Comparison of ENCODE assay signal across 8 mouse cellular contexts in the genomic region with DNA sequence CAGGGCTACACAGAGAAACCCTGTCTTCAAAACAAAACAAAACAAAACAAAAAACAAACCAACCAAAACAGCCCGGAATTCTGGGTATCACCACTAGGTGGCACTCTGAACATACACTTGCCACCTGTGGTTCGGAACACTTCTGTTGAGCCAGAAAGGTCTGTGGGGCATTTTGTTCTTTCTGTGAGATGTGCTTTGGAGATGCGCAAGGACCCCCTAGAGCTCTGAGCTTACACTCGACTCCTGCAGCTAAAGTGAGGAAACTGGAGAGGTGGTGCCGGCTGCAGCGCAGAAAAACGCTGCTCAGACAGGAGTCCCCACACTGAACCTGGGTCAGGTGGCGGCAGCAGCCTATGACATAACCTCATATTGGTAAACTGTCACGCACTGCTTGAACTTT. TPM values are rescaled to one million over a fixed set of nuclear protein-coding genes. Genes with fewer than 3 reads are reported as not detected.
DNase-seq lines count a peak whose midpoint lies in the region; ATAC-seq and TF ChIP-seq lines count a peak whose summit lies in the region.

No protein-coding gene starts in this region.

- H3K4me2 ChIP-seq in heart, embryonic 12.5 days: peak overlapping the region; percentile 33; the same call in 1 of the 2 replicates
- H3K4me2 ChIP-seq in kidney, embryonic 14.5 days (replicated peaks; ENCODE audit: low read depth, low read length): 0 out of 2 replicates have a peak overlapping the region, but pooled peaks have one; percentile 10

- peak; percentile 62 for TF ChIP-seq CTCF in liver, adult 2 months (IDR thresholded peaks at IDR 0.05; ENCODE audit: low read depth, low read length)
- peak; percentile 51; the same call in 1 of the 2 replicates for TF ChIP-seq CTCF in testis, adult 2 months (IDR thresholded peaks at IDR 0.05; ENCODE audit: control insufficient read depth, insufficient read depth, insufficient replicate concordance, low read depth, low read length)

- H3K79me2 ChIP-seq in liver, adult 2 months (ENCODE audit: control insufficient read depth, insufficient read depth, low read length): no peaks in the 10 kb centered on the region

- 0 out of 2 replicates have a peak, but pooled peaks cover 6% of the 10 kb centered on the region for H3K4me1 ChIP-seq in heart, embryonic 12.5 days (replicated peaks)
- no peaks in the 10 kb centered on the region for H3K4me1 ChIP-seq in kidney, embryonic 14.5 days (ENCODE audit: control insufficient read depth, insufficient read depth, low read length)
- H3K4me1 ChIP-seq in liver, adult 2 months (ENCODE audit: control insufficient read depth, insufficient read depth, low read length): no peaks in the 10 kb centered on the region
- peaks cover 2% of the 10 kb centered on the region; the same call in 1 of the 2 replicates for H3K4me1 ChIP-seq in testis, adult 2 months (ENCODE audit: control insufficient read depth, insufficient read depth, low read length)

- no peaks in the 10 kb centered on the region for H3K9me3 ChIP-seq in heart, embryonic 12.5 days (replicated peaks)
- no peaks in the 10 kb centered on the region for H3K9me3 ChIP-seq in kidney, embryonic 14.5 days (ENCODE audit: control insufficient read depth, low read length)

- peak; percentile 80 to 82 for DNase-seq in B cell, adult 2 months
- peak; percentile 57 to 86 for DNase-seq in adrenal gland, adult (ENCODE audit: inconsistent age in 2 of 2, low spot score in 1 of 2)
- peak; percentile 59 for DNase-seq in embryo, embryonic 11.5 days (ENCODE audit: low read depth, low spot score)
- peak; percentile 34 for DNase-seq in liver, adult 2 months (ENCODE audit: extremely low read depth, low read depth, low spot score)
- peak; percentile 77 for DNase-seq in neural tube, embryonic 10.5 days (ENCODE audit: extremely low spot score, low spot score)

- no peak for TF ChIP-seq POLR2A in liver, adult 2 months (IDR thresholded peaks at IDR 0.05; ENCODE audit: extremely low read depth, insufficient read depth, low read length)
- no peak for TF ChIP-seq POLR2A in testis, adult 2 months (IDR thresholded peaks at IDR 0.05; ENCODE audit: control insufficient read depth, low read depth, low read length)

- 17% methylated on average over 9 of the region's 9 CpGs for WGBS in heart, embryonic 12.5 days
- 15% methylated on average over 9 of the region's 9 CpGs for WGBS in kidney, embryonic 14.5 days
- WGBS in liver, adult 2 months: 15% methylated on average over 9 of the region's 9 CpGs

- H3K36me3 ChIP-seq in heart, embryonic 12.5 days: no peaks in the 10 kb centered on the region
- no peaks in the 10 kb centered on the region for H3K36me3 ChIP-seq in kidney, embryonic 14.5 days (ENCODE audit: control insufficient read depth, insufficient read depth, low read length)
- no peaks in the 10 kb centered on the region for H3K36me3 ChIP-seq in liver, adult 2 months (ENCODE audit: control insufficient read depth, insufficient read depth, low read length)
- H3K36me3 ChIP-seq in testis, adult 2 months (ENCODE audit: control insufficient read depth, insufficient read depth, low read length): no peaks in the 10 kb centered on the region

- H3K9ac ChIP-seq in heart, embryonic 12.5 days: no peak overlapping the region
- no peak overlapping the region for H3K9ac ChIP-seq in kidney, embryonic 14.5 days (ENCODE audit: low read depth, low read length)
- no peak overlapping the region for H3K9ac ChIP-seq in liver, adult 2 months (ENCODE audit: low read depth, low read length)

- no peak overlapping the region for H3K27ac ChIP-seq in heart, embryonic 12.5 days (ENCODE audit: poor library complexity, severe bottlenecking)
- H3K27ac ChIP-seq in kidney, embryonic 14.5 days (ENCODE audit: low read depth, low read length): no peak overlapping the region
- H3K27ac ChIP-seq in liver, adult 2 months (replicated peaks; ENCODE audit: insufficient read depth, low read depth, low read length): no peak overlapping the region
- no peak overlapping the region for H3K27ac ChIP-seq in testis, adult 2 months (ENCODE audit: control insufficient read depth, insufficient read depth, low read depth, low read length)

- no peak for ATAC-seq in heart, embryonic 12.5 days (ENCODE audit: insufficient number of reproducible peaks, low FRiP score)
- ATAC-seq in kidney, embryonic 14.5 days (ENCODE audit: low FRiP score, low TSS enrichment): no peak

- H3K27me3 ChIP-seq in heart, embryonic 12.5 days (replicated peaks): 0 out of 2 replicates have a peak, but pooled peaks cover 5% of the 10 kb centered on the region
- H3K27me3 ChIP-seq in kidney, embryonic 14.5 days (ENCODE audit: control insufficient read depth, insufficient read depth, low read length): no peaks in the 10 kb centered on the region
- no peaks in the 10 kb centered on the region for H3K27me3 ChIP-seq in liver, adult 2 months (ENCODE audit: control insufficient read depth, insufficient read depth, low read length)
- no peaks in the 10 kb centered on the region for H3K27me3 ChIP-seq in testis, adult 2 months (ENCODE audit: control insufficient read depth, insufficient read depth, low read length)

- H3K4me3 ChIP-seq in heart, embryonic 12.5 days: no peak overlapping the region
- H3K4me3 ChIP-seq in kidney, embryonic 14.5 days (ENCODE audit: low read length): no peak overlapping the region
- H3K4me3 ChIP-seq in liver, adult 2 months (ENCODE audit: insufficient read depth, low read depth, low read length): no peak overlapping the region
- H3K4me3 ChIP-seq in testis, adult 2 months (ENCODE audit: control insufficient read depth, low read depth, low read length): no peak overlapping the region

RNA-seq across cellular contexts. Expression of gene Eid3, which starts 43.0 kb away (rescaled TPM):
- polyA plus RNA-seq in heart, embryonic 12.5 days (2016; fragmentation: Nextera tagmentation; extraction: Ambion mirVana): 0.31 and 0.39 TPM in 2 replicates
- polyA plus RNA-seq in kidney, embryonic 14.5 days (2014; fragmentation: Nextera tagmentation; extraction: Ambion mirVana): 0.34 and 0.81 TPM in 2 replicates
- total RNA-seq in liver, adult 2 months (2014; rRNA removed): 2.1 and 2.3 TPM in 2 replicates
- 0.26 and 0.50 TPM in 2 replicates for polyA plus RNA-seq in liver, adult 2 months (2012; rRNA removed)
- polyA plus RNA-seq in testis, adult 2 months (2012; rRNA removed): 261 and 281 TPM in 2 replicates

Comparison
In these comparisons a context has a peak if more than half of its experiments do, and no peak if none do; other contexts are left out.
1. RNA of gene Eid3, which starts 43.0 kb away (polyA plus RNA-seq): 261 to 281 TPM in testis, adult 2 months; 0.34 to 0.81 TPM in kidney, embryonic 14.5 days, 0.26 to 0.50 TPM in liver, adult 2 months and 0.31 to 0.39 TPM in heart, embryonic 12.5 days; every median in the first group is over 100 times any median in the second.
2. Peak in every context shown above with its lines, with median percentiles within 50 percentile points of each other: DNase-seq.